Mouse (Mus musculus) heart, postnatal 10 days (tissue): ENCODE measurements around the gene Bcl11a. TPM values are rescaled to one million over a fixed set of nuclear protein-coding genes. Genes with fewer than 3 reads are reported as not detected.
A peak's percentile ranks its signal among the peaks of the same experiment; 100 is the strongest.

Experiments
- DNase-seq, 2 experiments: peaks; one replicate each; pipeline ENCODE4 v3.0.0; 2021
- intact Hi-C: fragments of 180-260 bp; cut with DNase I; formaldehyde crosslinking; loops from one replicate; pipeline ENCODE4 v1.15.1; 2025
- total RNA-seq, 2 experiments: library from RNA; stranded (reverse); gene quantifications; 2 replicates each; pipeline ENCODE4 v1.2.3; 2021

The Bcl11a gene
- total RNA-seq, 2 experiments from 2014 or later, result 4.4 to 7.4 TPM

DNA sequence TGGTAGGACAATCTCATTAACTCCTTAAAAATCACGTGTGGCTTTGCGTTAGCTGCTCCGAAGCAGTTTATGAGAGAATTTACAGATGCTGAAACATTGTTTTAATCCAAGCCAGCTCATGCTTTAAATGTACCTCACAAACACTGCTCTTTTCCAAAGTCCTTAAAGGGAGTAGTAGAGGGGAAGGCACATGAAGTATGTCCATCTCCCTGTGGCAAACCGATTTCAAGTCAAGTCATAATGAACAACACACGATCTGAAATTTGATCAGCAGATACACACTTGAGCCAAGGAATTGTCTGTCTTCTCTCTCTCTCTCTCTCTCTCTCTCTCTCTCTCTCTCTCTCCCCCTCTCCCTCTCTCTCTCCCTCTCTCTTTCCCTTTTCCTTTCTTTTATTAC lies 20.2 kb downstream of the Bcl11a start:
- intact Hi-C loops, result no loop called here
- no peak for DNase-seq

DNA sequence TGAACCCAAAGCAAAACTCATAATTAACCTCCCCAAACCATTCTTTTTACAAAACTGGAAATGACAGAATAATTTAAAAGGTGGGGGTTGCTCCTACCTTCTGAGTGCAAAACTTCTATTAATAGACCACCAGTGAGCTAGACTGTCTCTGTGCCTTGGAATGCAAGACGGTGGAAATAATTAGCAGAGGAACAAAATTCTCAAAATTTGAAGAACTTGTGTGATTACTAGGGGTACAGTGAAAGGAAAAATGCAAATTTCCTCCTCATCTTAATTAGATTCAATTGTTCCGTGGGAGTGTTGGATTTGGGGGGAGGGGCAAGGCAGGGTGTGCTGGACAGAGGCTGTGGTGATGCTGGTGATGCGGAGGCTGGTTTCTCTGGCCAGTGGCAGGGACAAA lies 20.8 kb downstream of the Bcl11a start:
- intact Hi-C loops, result no loop called here
- DNase-seq, result no peak

DNA sequence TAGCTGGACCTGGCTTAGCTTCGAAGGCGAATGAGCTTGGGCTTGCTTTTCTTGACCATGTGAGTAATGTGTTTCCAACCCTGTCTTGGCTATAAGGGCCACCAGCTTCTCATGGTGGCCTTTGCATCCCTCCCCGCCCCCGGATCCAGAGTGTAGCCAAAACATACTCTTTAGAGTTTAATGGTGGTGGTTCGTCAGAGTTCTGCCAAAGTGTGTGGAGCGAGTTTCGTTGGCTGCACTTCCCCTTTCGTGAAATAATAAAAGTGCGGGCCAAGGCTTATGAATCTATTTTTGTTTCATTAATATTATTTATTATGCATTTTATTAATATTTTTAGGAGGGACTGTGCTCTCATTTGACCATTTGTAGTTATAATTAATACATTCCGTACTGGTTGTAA lies 21.4 kb downstream of the Bcl11a start:
- no peak for DNase-seq
- intact Hi-C loops, result no loop called here

DNA sequence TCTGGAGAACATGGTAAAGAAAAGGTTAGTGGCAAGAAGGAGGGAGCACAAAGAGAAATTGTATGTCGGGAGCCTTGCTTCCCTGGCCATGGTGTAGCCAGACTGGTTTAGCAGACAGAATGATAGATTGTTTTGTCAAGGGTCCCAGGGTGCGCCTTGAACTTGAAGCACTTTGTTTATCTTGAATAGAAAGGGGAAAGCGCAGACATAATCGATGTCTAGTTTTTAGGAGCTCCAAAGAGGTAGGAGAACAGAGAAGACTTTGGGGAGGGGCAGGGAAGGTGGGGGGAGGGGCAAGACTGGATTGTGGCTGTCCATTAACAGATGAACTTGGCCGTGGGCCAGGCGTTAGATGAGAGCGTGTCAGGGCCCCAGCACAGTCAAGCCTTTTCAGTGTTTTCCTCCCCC lies 22.0 kb downstream of the Bcl11a start:
- no peak for DNase-seq
- intact Hi-C loops, result loop anchor here (5.0 kb wide), 1 partner anchor 142 kb away; no protein-coding TSS in a partner anchor

DNA sequence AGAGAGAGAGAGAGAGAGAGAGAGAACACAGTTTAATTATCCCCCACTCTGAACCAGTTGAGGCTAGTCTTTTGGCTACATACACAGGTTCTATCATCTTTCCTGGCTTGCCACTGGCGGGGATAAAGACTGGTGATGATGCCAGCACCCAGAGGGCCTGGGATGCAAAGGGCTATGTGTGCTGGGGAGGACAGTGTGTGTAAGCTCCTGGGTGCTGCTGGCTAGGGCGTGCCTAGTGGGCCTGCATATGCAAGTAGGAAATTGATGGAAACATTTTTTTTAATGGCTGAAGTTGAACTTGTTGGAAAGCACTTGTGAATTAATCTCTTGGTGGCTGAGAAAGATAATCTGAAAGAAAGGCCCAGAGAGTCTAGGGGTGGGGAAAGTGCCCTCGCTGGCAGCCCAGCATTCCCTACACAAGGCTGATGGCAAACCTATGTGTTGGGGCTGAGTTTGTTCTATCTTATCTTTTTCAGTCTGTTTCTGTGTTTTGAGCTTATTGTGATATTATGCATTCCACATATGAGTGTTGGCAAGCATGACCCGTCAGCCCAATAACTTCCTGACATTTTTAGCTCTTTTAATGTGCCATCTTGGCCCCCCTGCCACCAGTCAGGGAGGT lies 22.7 kb downstream of the Bcl11a start:
- intact Hi-C loops, result loop anchor here (5.0 kb wide), 1 partner anchor 142 kb away; no protein-coding TSS in a partner anchor
- DNase-seq, result no peak

DNA sequence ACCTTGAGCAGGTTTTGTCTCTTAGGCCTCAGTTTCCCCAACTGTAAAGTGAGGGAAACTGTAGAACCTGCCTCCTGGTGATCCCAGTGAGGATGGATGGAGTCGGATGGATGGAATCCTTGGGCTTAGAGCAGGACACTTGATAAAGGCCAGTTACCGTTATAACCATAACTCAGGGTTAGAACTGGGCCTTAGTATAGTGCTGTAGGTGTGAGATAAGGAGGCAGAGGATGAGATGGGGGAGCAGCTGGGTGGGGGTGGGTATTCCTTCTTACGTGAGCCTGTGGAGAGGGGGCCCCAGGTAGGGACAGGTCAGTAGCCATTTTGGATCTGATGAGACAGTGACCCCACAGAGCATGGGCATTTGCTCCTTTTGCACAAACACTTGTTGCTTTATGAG lies 23.8 kb downstream of the Bcl11a start:
- DNase-seq, result no peak
- intact Hi-C loops, result loop anchor here (5.0 kb wide), 1 partner anchor 141 kb away; no protein-coding TSS in a partner anchor

DNA sequence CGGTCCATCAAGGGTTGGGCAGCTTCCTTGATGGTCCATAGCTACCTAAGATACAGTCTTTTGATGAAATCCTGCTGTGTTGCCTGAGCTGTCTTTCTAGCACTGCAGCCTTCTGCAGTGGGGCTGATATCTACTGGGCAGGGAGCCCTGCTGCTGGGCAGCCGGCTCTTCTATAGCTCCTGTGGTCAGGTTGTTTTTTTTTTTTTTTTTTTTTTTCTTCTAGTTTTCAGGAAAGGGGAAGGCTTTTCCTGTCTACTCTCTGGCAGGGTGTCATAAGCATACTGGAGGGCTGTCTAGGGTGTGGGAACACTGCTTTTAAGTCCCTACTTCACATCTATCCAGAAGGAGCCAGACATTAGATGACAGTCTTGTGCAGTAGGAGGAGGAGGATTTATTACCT lies 24.5 kb downstream of the Bcl11a start:
- intact Hi-C loops, result loop anchor here (5.0 kb wide), 1 partner anchor 140 kb away; no protein-coding TSS in a partner anchor
- DNase-seq, result no peak

DNA sequence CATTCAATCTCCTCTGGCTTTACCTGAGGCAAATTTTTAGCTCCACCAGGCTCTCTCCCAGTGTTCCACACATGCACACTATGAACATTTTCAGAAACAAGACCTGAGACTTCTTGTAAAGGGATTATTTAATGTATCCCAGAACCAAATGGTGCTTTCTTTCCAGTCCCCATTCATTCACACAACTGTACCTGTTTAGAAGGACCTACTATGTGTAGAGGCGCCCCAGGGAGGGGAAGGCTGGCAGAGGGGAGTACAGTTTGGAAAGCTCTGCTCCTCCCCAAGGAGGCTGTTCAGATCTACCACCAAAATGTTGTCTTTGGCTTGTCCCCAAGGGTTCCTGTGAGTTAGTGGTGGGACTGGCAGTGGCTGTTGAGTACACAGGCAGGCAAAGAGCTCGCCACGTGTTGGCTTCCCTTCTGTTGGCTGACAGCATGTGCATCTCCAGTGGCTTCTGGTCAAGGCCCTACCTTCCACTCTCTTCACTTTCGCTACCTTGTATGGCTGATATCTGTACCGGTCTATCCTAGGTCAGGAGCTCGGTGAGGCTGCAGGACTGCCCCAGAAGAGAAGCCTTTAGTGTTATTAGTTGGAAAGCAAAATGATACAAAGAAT lies 25.4 kb downstream of the Bcl11a start:
- DNase-seq, result no peak
- intact Hi-C loops, result loop anchor here (5.0 kb wide), 1 partner anchor 139 kb away; no protein-coding TSS in a partner anchor

DNA sequence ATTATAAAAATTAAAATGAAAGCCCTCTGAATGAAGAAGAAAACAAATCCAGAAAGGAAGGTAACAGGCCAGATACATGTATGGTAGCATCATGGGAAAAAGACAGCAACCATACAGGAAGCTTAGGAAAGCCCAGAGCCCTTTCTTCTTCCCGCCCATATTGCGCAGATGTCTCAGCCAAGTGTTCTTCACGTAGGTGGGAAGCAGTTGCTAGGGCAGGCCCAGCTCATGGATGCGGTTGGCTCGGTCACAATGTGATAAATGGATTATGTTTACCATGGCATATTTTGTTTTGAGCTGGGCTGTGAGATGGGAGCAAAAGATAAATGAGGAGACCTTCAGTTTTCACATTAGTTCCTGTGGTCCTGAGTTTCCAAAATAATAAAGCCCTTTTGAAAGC lies 29.6 kb downstream of the Bcl11a start:
- no peak for DNase-seq

DNA sequence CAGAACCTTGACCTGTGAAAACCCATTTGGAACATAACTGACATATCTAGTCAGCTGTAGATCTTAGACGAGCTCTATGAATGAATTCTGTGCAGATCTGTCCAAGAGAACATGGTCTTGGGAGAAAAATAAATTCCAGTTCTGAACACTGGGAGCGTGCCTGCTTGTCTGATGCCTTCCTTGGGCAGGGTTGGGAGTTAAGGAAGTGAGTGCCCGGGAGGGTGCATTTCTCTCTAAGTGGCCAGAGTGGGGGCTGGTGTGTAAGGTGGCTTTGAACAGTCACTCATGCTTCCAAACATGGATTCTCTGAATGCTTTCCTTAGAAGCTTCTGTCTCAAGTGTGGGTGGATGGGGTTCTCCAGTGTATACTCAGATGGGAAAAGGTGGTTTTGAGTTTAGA lies 31.1 kb downstream of the Bcl11a start:
- intact Hi-C loops, result no loop called here
- DNase-seq, result no peak

More for the DNA sequence above, 29.6 kb downstream of the Bcl11a start:
- intact Hi-C loops, result no loop called here

DNA sequence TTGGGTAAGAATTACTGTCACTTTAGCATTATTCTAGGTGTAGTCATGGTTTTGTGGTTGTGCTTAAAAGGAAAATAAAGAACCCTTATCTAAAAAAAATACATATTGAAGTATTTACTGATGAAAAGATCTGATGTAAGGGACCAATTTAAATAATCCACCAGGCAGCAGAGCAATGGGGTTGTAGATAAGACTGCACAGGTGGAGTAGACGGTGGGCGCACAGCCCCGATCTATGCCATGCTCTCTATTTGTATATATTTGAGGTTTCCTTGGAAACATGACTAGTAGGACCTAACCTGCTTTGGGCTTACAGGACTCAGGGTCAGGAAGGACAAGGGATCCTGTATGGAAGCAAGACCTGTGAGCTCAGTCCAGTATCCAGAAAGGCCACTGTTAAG lies 31.5 kb downstream of the Bcl11a start:
- DNase-seq, result no peak
- intact Hi-C loops, result no loop called here

DNA sequence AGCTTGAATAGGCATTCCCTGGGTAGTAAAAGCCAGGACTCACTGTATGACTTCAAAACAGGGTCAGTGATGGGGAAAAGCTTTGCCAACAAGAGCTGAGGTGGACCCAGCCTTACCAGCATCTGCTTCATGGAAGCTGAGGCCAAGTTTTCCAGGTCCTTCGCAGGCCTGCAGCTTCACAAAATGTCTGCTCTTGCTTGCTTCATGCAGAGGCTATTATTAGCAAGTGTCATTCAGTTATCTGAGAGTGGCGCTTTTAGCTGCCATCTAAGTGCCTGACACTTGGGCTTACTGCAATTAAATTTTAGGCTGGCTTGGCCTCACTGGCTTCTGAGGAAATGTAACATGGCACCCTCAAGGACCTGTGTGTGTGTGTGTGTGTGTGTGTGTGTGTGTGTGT lies 32.3 kb downstream of the Bcl11a start:
- intact Hi-C loops, result no loop called here
- DNase-seq, result peak; percentile 17 to 31

DNA sequence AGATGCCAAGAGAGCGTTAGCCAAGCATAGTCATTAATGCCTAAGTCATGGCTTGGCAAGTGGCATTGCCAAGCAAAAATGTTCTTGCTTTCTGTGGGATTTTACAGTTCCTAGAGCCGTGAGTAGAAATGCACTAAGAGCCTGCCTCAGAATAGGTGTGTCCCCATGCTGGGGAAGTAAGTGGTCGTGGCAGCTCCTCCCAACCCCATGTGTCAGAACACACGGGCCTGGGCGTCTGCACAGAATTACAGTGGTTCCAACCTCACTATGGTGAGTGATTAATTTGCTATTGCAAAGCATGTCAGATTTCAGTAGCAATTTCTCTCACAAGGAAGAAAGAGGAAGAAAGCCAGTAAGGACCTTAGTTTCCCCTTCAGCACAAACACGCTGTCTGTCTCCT lies 33.9 kb downstream of the Bcl11a start:
- DNase-seq, result no peak
- intact Hi-C loops, result no loop called here

DNA sequence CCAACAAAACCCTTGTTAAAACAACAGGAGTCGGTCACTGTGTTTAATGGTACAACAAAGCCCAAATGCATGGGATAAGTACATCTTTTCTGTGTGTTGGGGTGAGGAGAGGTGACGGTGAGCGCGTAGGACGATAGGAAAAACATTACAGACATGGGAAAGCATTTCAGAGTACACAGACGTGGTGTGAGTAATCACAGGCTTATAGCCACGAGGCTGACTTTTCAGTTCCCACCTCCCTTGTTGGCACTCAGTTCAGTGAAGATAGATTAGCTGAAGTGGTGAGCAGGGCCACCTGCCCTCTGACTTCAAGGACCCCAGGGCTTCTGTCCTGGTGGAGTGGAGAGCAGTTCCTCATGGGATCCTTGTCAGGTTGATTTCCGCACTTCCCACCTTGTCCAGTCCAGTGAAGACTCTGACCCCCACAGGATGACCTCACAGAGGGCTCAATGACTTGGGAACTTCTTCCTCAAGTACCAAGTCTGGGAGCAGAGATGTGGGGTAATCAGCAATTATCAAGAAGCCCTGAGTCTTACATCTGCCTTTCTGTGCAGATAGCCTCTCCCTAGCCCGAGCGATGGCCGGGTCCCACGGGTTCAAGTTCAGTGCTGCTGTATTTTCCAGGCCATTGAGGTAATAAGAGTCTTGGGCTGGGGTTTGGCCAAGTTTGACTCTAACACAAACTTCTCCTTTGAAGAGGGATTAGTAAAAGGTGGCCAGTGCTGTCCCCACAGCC lies 37.3 kb downstream of the Bcl11a start:
- peak; percentile 36 to 51 for DNase-seq
- intact Hi-C loops, result no loop called here

DNA sequence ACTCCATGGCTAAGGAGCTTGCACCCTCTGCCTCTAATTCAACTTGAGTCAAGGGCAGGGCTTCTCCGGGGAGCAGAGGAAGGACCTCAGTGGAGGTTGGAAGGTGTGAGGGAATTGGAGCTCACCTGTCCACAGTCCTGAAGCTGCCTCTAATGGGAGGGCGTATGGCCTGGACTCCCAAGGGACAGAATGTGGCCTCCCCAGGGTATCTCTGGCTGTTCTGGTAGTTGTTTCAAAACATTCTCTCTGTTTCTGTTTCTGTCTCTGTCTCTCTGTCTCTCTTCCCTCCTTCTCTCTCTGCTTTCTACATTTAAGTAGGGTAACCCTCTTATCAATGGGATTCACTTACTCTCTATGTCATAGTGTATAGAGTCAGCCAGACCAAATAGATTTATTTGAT lies 38.2 kb downstream of the Bcl11a start:
- no peak for DNase-seq
- intact Hi-C loops, result no loop called here

DNA sequence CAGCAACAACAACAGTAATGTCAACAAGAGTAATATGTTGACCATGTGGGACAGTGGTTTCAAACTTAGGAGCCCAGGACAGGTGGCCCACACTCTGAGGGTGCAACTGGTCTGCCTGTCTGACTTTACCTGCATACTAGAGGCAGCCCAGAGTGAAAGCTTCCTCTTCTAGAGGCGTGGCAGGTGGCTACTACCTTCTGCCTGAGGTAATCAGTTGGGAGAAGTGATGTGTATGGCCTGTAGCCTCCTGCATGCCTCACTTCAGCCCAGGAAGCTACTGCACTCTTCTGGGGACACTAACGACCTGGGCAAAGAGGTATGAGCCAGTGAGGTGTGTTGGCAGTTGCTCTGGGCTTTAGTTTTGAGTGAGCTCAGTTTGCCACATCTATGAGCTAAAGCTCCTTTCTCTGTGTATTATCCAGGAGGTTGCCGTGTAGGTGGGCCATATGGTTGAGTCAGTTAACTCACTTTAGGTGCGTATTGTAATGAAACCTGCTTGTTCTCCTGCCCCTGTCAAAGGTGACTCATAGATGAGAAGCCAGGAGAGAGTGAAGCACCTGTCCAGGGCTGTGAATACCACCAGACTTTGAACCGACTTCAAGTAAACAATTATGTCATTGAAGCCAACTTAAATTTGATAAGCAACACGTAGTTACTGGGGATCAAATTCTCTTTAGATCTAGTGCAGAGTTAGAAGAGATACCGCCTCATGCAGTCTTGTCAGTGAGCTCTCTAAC lies 38.9 kb downstream of the Bcl11a start:
- no peak for DNase-seq
- intact Hi-C loops, result no loop called here

DNA sequence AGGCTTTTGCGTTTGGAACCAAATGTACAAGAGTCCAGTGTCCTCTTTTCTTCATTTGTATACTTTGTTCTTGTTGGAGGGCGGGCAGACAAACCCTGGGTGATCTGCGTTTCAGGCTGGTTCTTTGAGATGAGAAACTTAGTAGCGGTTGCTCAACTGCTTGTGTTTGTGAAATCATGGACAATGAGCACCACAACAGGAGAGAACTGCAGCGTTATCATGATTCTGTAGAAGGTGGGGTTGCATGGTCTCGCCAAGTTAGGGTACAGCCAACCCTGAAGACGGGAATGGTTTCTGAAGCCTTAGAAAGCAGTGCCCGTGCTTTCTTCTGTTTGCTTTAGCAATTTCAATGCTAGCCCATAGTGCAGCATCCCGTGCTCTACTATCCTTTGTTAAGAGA lies 43.3 kb downstream of the Bcl11a start:
- no peak for DNase-seq
- intact Hi-C loops, result no loop called here

DNA sequence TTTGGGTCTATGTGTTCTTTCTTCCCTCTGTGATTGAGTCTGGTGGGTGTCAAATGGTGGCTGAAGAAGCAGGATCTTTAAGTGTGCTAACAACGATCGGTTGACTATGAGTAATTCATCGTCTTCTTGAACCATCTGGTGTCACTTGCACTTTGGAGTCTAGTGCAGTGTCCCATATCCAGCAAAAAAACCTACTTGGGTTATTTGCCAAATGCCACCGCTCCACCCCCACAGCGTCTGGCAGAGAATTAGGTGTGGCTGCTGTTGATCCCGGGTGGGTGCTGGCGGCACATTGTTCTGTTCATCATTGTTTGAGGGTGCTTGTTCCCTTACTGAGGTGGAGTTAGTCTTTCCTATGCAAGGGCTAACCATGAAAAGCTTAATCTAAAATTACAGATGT lies 45.0 kb downstream of the Bcl11a start:
- intact Hi-C loops, result no loop called here
- DNase-seq, result no peak

DNA sequence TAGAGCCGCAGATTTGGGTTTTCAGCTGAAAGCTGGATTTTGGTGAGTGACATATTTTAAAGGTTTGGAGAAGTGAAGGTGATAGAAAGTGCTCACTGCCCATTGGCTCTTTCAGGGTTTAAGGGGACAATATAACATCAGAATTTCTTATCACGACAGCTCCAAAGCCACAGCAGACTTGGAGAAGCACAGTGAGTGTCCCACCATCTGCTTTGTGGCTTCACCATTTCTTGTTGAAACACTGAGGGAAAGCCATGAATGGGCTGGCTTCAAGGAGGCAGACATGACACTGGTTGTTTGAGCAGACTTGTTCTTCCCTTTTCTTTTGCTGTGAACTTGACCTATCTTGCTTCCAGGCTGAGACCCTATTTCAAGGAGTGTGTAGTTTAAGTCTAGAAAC lies 46.1 kb downstream of the Bcl11a start:
- intact Hi-C loops, result no loop called here
- no peak for DNase-seq

DNA sequence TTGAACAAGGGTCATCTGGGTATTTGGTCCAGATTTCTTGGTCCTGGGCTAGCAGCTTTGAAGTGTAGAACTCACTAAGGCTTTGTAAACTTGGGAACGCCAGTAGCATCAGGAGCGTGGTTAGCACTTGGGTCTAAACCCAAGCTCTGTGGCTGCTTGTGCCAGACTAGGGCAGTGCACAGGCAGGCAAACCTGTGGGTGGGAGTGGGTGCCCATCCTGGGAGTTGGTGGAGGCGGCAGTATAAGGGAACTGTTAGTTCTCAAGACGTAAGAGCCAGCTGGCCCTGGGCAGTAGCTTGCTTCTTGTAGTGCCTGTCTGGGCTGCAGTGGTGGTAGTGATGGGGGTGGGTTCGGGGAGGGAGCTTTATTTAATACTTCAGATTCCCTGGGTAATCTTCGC lies 47.2 kb downstream of the Bcl11a start:
- intact Hi-C loops, result no loop called here

DNA sequence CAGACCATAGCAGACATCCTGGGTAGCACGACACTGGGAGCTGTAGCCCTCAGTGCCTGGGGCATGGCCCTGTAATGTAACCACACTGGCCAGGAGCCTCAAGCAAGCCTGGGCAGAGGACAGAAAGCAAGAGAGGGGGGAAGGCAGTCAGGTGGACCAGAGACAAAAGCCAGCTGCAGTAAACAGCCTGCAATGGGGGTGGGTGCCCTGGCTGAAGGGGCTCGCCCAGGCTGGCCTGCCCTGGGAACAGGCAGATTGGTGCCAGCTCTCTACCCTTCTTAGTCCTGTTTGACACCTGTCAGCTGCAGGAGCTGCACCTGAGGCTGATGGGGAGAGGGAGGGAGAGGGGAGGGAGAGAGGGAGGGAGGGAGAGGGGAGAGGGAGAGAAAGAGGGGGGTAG lies 50.1 kb downstream of the Bcl11a start:
- intact Hi-C loops, result no loop called here
- DNase-seq, result no peak

More for the DNA sequence above, 47.2 kb downstream of the Bcl11a start:
- DNase-seq, result no peak
